Mouse (Mus musculus) erythroblast, embryonic 14.5 days (primary cell): Measurements from ENCODE around the gene Trim71. TPM values are rescaled to one million over a fixed set of nuclear protein-coding genes. Genes with fewer than 3 reads are reported as not detected.

Source experiments
- H3K27me3 ChIP-seq: 2 replicates; pipeline ENCODE4 v1.6.1; 2012; ENCODE audit warnings: inconsistent platforms; ENCODE audit not compliant: control insufficient read depth
- H3K36me3 ChIP-seq: 2 replicates; pipeline ENCODE4 v1.6.1; 2012; ENCODE audit warnings: mild to moderate bottlenecking, inconsistent platforms; ENCODE audit not compliant: control insufficient read depth
- H3K4me1 ChIP-seq: 2 replicates; pipeline ENCODE4 v1.6.1; 2012; ENCODE audit warnings: inconsistent platforms; ENCODE audit not compliant: control insufficient read depth
- H3K4me3 ChIP-seq: replicated peaks from 2 replicates; pipeline ENCODE3; 2012; ENCODE audit warnings: moderate library complexity, mild to moderate bottlenecking, inconsistent platforms
- H3K9me3 ChIP-seq: 2 replicates; pipeline ENCODE4 v1.6.1; 2012; ENCODE audit warnings: low read length, inconsistent platforms, mixed read lengths; ENCODE audit not compliant: control insufficient read depth
- GATA1 ChIP-seq: IDR thresholded peaks from 2 replicates; pipeline ENCODE4 v1.6.1; 2012; ENCODE audit warnings: low read length, inconsistent platforms, mixed read lengths
- TAL1 ChIP-seq: IDR thresholded peaks from 3 replicates; pipeline ENCODE4 v1.6.1; 2012; ENCODE audit warnings: low read length, inconsistent platforms, mixed read lengths
- polyA plus RNA-seq: library from polyadenylated mRNA; stranded (reverse); fragments of >175 nt; gene quantifications from 2 replicates; pipeline ENCODE4 v1.2.3, GENCODE M21; 2012

The Trim71 gene
- under 0.01 TPM in 1 of 2 replicates, not detected in the other for polyA plus RNA-seq

GRCm38 (mm10) chr9:114563761-114564606, at the start of gene Trim71:
Gene Trim71 (minus strand): TSS chr9:114564369.
- TF ChIP-seq TAL1 (no peak), GATA1 (no peak)
- H3K4me3 ChIP-seq, result peak within 1 kb of the TSS; percentile 54
- no peaks in the 10 kb centered on the region for H3K9me3 ChIP-seq
- H3K27me3 ChIP-seq, result peaks cover 74% of the 10 kb centered on the region
- H3K36me3 ChIP-seq, result no peaks in the 10 kb centered on the region
- H3K4me1 ChIP-seq, result no peaks in the 10 kb centered on the region

- TF ChIP-seq TAL1 (no peak), GATA1 (no peak)
- Histone ChIP-seq H3K4me1 (peaks cover 5% of the 10 kb centered on the region), H3K9me3 (no peaks in the 10 kb centered on the region), H3K4me3 (no peak overlapping the region), H3K27me3 (no peaks in the 10 kb centered on the region), H3K36me3 (peaks cover 88% of the 10 kb centered on the region)
These were observed 48.9 kb upstream of the Trim71 start for GRCm38 (mm10) chr9:114613026-114613425.

GRCm38 (mm10) chr9:114612566-114612965, 48.4 kb upstream of the Trim71 start:
- peaks cover 88% of the 10 kb centered on the region for H3K36me3 ChIP-seq
- H3K4me3 ChIP-seq, result no peak overlapping the region
- H3K9me3 ChIP-seq, result no peaks in the 10 kb centered on the region

DNA sequence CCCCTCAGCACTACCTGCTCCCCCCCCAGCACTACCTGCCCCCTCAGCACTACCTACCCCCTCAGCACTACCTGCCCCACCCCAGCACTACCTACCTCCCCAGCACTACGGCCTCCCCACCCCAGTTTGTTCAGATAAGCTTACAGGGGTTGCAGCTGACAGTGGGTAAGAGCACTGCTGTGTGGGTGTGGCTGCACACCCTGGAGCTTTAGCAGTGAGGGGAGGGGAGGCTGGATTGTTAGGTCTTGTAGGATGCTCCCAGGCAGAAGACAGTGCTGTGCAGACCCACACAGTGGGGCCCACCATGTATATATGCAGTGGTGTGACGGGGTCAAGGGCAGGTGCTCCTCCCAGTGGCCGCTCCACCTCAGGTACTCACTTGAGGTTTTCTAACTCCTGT, 46.1 kb upstream of the Trim71 start:
- Histone ChIP-seq H3K4me3 (no peak overlapping the region), H3K27me3 (no peaks in the 10 kb centered on the region), H3K36me3 (peaks cover 87% of the 10 kb centered on the region), H3K4me1 (peaks cover 5% of the 10 kb centered on the region), H3K9me3 (no peaks in the 10 kb centered on the region)
- TF ChIP-seq TAL1, result no peak
- TF ChIP-seq GATA1, result no peak

More at GRCm38 (mm10) chr9:114612566-114612965, 48.4 kb upstream of the Trim71 start:
- TF ChIP-seq TAL1 (no peak), GATA1 (no peak)
- Histone ChIP-seq H3K27me3 (no peaks in the 10 kb centered on the region), H3K4me1 (peaks cover 5% of the 10 kb centered on the region)

DNA sequence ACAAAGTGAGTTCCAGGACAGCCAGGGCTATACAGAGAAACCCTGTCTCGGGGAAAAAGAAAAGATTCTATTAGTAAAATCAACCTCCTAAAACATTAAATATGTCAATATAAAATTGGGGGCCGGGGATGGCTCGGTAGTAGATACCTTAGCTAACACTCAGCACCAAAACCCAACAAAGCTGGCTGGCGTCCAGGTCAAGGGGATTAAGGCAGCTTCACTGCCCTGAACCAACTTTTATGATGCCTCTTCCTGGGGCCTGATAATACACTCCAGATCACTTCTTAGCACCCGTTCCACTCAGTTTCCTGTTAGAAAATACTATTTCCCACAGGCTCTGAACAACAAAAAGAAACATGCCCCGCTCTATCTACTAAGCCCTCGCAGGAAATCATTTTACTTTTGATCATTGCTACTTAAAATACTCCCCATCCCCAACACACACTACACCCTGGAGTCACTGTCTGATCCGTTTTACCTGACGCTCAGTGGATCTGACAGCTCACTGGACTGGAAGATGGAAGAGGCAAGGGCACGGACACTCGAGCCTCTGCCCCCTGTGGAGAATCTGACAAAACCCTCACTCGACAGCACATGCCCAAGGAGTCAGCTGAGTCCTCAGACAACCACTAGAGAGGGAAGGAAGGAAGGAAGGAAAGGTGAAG, 39.8 kb upstream of the Trim71 start:
- Histone ChIP-seq H3K9me3 (no peaks in the 10 kb centered on the region), H3K4me1 (no peaks in the 10 kb centered on the region), H3K4me3 (no peak overlapping the region), H3K27me3 (no peaks in the 10 kb centered on the region), H3K36me3 (peaks cover 69% of the 10 kb centered on the region)
- no peak for TF ChIP-seq GATA1
- TF ChIP-seq TAL1, result no peak

- H3K4me3 ChIP-seq, result no peak overlapping the region
- H3K4me1 ChIP-seq, result no peaks in the 10 kb centered on the region
- TF ChIP-seq TAL1 (no peak), GATA1 (no peak)
- H3K27me3 ChIP-seq, result no peaks in the 10 kb centered on the region
- H3K9me3 ChIP-seq, result no peaks in the 10 kb centered on the region
- H3K36me3 ChIP-seq, result peaks cover 74% of the 10 kb centered on the region
These were observed 36.9 kb upstream of the Trim71 start for GRCm38 (mm10) chr9:114601096-114601495.

- Histone ChIP-seq H3K4me1 (peaks cover 10% of the 10 kb centered on the region), H3K4me3 (no peak overlapping the region), H3K9me3 (no peaks in the 10 kb centered on the region), H3K27me3 (no peaks in the 10 kb centered on the region), H3K36me3 (peaks cover 40% of the 10 kb centered on the region)
- TF ChIP-seq GATA1, result no peak
- no peak for TF ChIP-seq TAL1
These were observed 20.8 kb upstream of the Trim71 start for GRCm38 (mm10) chr9:114585017-114585345.

GRCm38 (mm10) chr9:114584183-114585016, 20.2 kb upstream of the Trim71 start:
- TF ChIP-seq GATA1 (no peak), TAL1 (no peak)
- Histone ChIP-seq H3K27me3 (no peaks in the 10 kb centered on the region), H3K4me3 (peak overlapping the region; percentile 43)

GRCm38 (mm10) chr9:114583812-114584182, 19.6 kb upstream of the Trim71 start:
- H3K36me3 ChIP-seq, result peaks cover 29% of the 10 kb centered on the region
- H3K4me3 ChIP-seq, result peak overlapping the region; percentile 43
- no peaks in the 10 kb centered on the region for H3K27me3 ChIP-seq
- peaks cover 12% of the 10 kb centered on the region for H3K4me1 ChIP-seq
- TF ChIP-seq GATA1 (no peak), TAL1 (no peak)
- no peaks in the 10 kb centered on the region for H3K9me3 ChIP-seq

More at GRCm38 (mm10) chr9:114584183-114585016, 20.2 kb upstream of the Trim71 start:
- Histone ChIP-seq H3K9me3 (no peaks in the 10 kb centered on the region), H3K4me1 (peaks cover 10% of the 10 kb centered on the region), H3K36me3 (peaks cover 35% of the 10 kb centered on the region)
